Mouse (Mus musculus) ovary, adult 10 weeks (tissue): ENCODE measurements around the gene Gm29644. TPM values are rescaled to one million over a fixed set of nuclear protein-coding genes. Genes with fewer than 3 reads are reported as not detected.

Experiments used
- polyA plus RNA-seq: library from polyadenylated mRNA; stranded (reverse); fragments of 350-450 nt; fragmentation: Illumina TruSeq; extraction: RNeasy Lipid Tissue Mini Kit (QIAGEN cat#74804); gene quantifications from one replicate; pipeline ENCODE4 v1.2.3, GENCODE M21; 2014

Gene Gm29644
- polyA plus RNA-seq = not detected

DNA sequence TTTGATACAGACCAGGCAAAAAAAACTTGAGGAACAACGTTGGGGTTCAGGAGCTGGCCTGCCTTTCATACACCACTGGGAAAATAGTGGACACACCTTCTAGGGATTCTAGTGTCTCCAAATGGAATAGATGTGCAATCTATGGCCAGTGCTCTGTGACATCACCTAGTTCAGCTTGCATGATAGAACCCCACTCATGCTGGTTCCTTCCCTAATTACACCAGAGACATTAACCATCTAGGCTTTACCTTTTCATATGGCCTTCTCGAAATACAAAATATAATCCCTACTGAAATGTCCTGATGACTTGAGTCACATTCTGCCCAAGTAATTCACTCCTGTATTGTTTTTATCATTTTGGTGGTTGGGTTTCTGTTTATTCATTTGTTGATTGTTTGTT lies at the start of gene Gm29644, which contains the start of gene Gm29423:
TSS of gene Gm29644 (minus strand) at position 157 of the 400 bp plus-strand sequence.
TSS of gene Gm29423 (minus strand) at position 101 of the 400 bp plus-strand sequence.

DNA sequence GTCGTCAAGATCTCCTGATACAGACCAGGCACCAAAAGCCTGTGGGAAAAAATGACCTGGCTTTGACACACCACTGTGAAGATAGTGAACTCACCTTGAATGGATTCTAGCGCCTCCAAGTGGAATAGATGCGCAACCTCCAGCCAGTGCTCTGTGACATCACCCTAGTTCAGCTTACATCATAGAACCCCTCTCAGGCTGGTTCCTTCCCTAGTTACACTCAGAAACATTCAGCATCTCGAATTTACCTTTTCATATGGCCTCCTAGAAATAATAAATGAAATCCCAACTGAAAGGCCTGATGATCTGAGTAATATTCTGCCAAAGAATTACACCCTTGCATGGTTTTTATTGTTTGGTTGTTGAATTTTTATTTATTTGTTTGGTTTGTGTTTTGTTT lies 29.6 kb downstream of the Gm29644 start, which contains the start of gene Gm21118:
TSS of gene Gm21118 (minus strand) at position 101 of the 400 bp plus-strand sequence.

Other genes with a start within 250 kb of the Gm29644 start
- gene Gm21118, start 29.7 kb downstream of the Gm29644 start, polyA plus RNA-seq = not detected
- gene Gm29423, start 56 bp downstream of the Gm29644 start, polyA plus RNA-seq = not detected
- gene Gm20888, start 138.5 kb upstream of the Gm29644 start, polyA plus RNA-seq = not detected